Mouse (Mus musculus): ENCODE measurements around the gene Arl15. TPM values are rescaled to one million over a fixed set of nuclear protein-coding genes. Genes with fewer than 3 reads are reported as not detected.

The Arl15 gene
- polyA plus RNA-seq, 1 experiment from 2014 or later, result 18.2 TPM

DNA sequence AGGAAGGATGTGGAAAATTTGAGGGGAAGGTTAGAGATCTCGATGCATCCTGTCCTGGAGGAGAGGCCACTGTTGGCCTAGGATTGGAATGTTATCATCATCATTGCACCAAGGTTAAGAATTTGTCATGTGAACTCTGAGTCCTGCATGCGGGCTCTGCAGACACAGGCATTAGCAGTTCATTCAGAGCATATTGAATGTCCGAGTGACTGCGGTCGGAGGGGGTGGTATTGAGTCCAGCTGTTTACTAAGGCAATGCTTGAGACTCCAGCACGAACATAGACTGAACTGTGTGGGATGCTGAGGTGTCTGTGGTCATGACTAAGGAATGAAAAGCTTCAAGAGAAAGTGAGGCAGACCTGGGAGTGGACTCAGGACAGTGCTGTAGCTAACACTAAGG, 38.6 kb downstream of the Arl15 start:
- 66% methylated on average over 6 of the region's 6 CpGs for WGBS
- H3K9ac ChIP-seq (ENCODE audit: low read depth, low read length), result no peak overlapping the region
- no peak overlapping the region for H3K4me3 ChIP-seq (ENCODE audit: low read length)
- no peaks in the 10 kb centered on the region for H3K27me3 ChIP-seq (ENCODE audit: control insufficient read depth, insufficient read depth, low read length)
- no peak for ATAC-seq (ENCODE audit: low FRiP score, low TSS enrichment)
- H3K36me3 ChIP-seq (ENCODE audit: control insufficient read depth, insufficient read depth, low read length), result no peaks in the 10 kb centered on the region
- peaks cover 3% of the 10 kb centered on the region; the same call in 1 of the 2 replicates for H3K9me3 ChIP-seq (ENCODE audit: control insufficient read depth, low read length)
- no peaks in the 10 kb centered on the region for H3K4me1 ChIP-seq (ENCODE audit: control insufficient read depth, insufficient read depth, low read length)
- H3K27ac ChIP-seq (ENCODE audit: low read depth, low read length), result no peak overlapping the region
- no peak overlapping the region for H3K4me2 ChIP-seq (replicated peaks; ENCODE audit: low read depth, low read length)

DNA sequence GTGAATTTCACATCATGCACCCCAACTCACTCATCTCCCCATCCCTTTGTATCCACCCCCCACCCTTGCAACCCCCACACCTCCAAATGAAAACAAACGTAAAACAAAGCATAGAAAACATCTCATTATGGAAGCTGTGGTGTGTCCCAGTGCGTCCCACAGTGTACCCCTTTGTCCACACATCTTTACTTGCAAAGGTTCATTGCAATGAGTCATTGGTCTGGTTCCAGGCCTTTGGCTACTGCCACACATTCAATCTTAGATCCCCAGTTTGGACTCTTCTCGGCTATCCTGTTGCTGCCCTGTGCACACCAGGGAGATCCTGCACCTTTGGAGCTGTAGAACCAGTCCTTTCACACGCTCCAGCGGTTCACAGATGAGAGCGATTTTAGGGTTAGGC, 41.6 kb downstream of the Arl15 start:
- WGBS, result 92% methylated on average over 6 of the region's 6 CpGs
- Histone ChIP-seq H3K9ac (ENCODE audit: low read depth, low read length) (no peak overlapping the region), H3K36me3 (ENCODE audit: control insufficient read depth, insufficient read depth, low read length) (no peaks in the 10 kb centered on the region), H3K27ac (ENCODE audit: low read depth, low read length) (no peak overlapping the region), H3K4me1 (ENCODE audit: control insufficient read depth, insufficient read depth, low read length) (no peaks in the 10 kb centered on the region), H3K27me3 (ENCODE audit: control insufficient read depth, insufficient read depth, low read length) (no peaks in the 10 kb centered on the region), H3K9me3 (ENCODE audit: control insufficient read depth, low read length) (peaks cover 3% of the 10 kb centered on the region; the same call in 1 of the 2 replicates), H3K4me2 (replicated peaks; ENCODE audit: low read depth, low read length) (no peak overlapping the region), H3K4me3 (ENCODE audit: low read length) (no peak overlapping the region)
- no peak for ATAC-seq (ENCODE audit: low FRiP score, low TSS enrichment)

DNA sequence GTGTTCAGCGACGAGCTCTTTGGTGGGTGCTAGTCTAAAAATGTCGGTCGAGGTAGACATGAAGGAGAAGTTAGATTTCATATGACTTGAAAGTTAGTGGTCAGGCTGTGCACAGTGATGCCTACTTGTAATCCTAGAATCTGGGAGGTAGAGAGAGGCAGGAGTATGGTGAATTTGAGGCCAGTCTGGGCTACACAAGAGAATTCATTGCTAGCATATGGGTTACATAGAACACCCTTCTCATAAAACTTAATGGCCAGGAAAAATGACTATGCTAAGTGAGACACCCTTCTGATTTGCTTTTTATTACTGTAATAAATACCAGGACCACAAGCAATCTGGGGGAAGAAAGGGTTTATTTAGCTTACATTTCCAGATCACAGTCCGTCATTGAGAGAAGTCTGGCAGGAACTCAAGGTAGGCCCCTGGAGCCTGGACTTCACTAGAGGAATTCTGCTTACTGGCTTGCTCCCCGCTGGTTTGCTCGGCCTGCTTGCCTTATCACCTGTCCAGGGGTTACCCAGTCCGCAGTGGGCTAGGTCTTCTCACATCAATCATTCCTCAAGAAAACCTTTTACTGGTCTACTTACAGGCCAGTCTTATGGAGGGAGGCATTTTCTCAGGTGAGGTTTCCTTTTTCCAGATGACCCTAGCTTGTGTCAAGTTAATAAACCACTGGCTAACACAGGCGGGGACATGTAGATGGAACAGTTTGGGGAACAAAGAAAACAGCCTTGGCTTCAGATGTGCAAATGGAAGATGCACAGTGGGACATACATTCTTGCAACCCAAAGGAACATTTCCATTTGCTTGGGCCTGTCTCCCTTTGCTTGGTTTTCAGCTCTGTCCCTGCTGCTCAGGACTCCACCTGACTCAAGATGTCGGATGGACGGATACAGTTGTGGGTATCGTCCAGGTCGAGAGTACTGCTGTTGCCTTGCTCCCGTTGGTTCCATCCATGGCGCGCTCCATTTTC, 44.6 kb downstream of the Arl15 start:
- peak; percentile 63 for ATAC-seq (ENCODE audit: low FRiP score, low TSS enrichment)
- no peak overlapping the region for H3K4me3 ChIP-seq (ENCODE audit: low read length)
- H3K4me2 ChIP-seq (replicated peaks; ENCODE audit: low read depth, low read length), result no peak overlapping the region
- H3K9ac ChIP-seq (ENCODE audit: low read depth, low read length), result no peak overlapping the region
- H3K27me3 ChIP-seq (ENCODE audit: control insufficient read depth, insufficient read depth, low read length), result no peaks in the 10 kb centered on the region
- no peak overlapping the region for H3K27ac ChIP-seq (ENCODE audit: low read depth, low read length)
- 79% methylated on average over 16 of the region's 16 CpGs for WGBS
- no peaks in the 10 kb centered on the region for H3K9me3 ChIP-seq (ENCODE audit: control insufficient read depth, low read length)
- peaks cover 4% of the 10 kb centered on the region; the same call in 1 of the 2 replicates for H3K4me1 ChIP-seq (ENCODE audit: control insufficient read depth, insufficient read depth, low read length)
- no peaks in the 10 kb centered on the region for H3K36me3 ChIP-seq (ENCODE audit: control insufficient read depth, insufficient read depth, low read length)

DNA sequence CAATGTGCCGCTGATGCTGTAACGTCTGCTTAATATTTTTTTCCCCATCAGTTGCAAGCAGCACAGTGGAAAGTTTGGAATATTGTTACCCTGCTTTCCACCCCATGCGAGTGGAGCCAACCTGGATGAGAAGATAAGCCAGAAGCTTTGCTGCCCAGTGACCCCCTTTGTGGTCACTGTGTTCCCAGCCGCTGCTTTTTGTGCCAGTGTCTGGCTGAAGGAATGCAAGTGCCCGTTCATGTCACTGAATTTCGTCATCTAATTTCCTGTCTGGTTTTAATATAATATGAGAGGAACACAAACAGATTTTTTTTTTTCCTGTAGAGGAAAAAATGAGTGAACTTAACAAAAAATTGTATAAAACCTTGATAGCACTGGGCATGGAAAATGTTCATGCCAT, 46.1 kb downstream of the Arl15 start:
- no peak overlapping the region for H3K4me3 ChIP-seq (ENCODE audit: low read length)
- H3K27ac ChIP-seq (ENCODE audit: low read depth, low read length), result no peak overlapping the region
- H3K36me3 ChIP-seq (ENCODE audit: control insufficient read depth, insufficient read depth, low read length), result no peaks in the 10 kb centered on the region
- H3K4me2 ChIP-seq (replicated peaks; ENCODE audit: low read depth, low read length), result no peak overlapping the region
- no peak overlapping the region for H3K9ac ChIP-seq (ENCODE audit: low read depth, low read length)
- ATAC-seq (ENCODE audit: low FRiP score, low TSS enrichment), result no peak
- peaks cover 4% of the 10 kb centered on the region for H3K4me1 ChIP-seq (ENCODE audit: control insufficient read depth, insufficient read depth, low read length)
- H3K9me3 ChIP-seq (ENCODE audit: control insufficient read depth, low read length), result no peaks in the 10 kb centered on the region
- H3K27me3 ChIP-seq (ENCODE audit: control insufficient read depth, insufficient read depth, low read length), result no peaks in the 10 kb centered on the region
- WGBS, result 90% methylated on average over 6 of the region's 6 CpGs

DNA sequence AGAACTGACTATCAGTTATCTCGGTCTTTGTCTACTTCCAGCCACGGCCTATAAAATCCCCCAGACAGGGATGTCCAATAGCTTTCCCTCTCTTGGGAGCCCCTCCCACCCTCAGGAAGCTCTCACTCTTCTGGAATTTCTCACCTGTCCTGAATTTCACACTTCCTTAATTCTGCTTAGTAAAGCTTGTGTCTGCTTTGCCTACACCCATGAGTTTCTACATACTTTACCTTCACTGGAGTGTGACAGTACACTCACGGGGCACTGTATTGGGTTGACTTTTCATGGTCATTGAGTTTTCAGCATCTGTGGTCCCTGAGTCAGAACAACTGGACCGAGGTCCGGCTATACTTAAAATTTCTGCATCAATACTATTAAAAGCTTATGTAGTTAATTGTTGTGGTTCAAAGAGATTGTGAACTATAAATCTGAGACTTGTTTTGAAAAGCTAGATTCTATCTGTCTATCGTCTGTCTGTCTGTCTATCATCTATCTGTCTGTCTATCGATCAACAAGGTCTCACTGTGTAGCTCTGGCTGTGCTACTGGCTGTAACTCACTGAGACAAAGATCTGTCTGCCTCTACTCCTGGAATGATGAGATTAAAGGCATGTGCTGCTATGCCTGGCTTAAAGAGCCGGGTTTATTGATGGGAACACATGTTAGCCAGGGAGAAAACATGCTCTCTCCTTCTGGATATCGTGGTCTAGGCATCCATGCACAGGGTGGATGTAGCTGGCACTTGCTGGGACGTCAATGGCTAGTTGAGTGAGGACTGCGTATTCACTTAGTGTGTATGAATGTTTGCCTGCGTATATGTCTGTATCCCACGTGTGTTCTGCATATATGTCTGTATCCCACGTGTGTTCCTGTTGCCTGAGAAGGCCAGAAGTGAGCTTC, 48.4 kb downstream of the Arl15 start:
- no peaks in the 10 kb centered on the region for H3K27me3 ChIP-seq (ENCODE audit: control insufficient read depth, insufficient read depth, low read length)
- H3K27ac ChIP-seq (ENCODE audit: low read depth, low read length), result no peak overlapping the region; the same call in 1 of the 2 replicates
- H3K4me2 ChIP-seq (replicated peaks; ENCODE audit: low read depth, low read length), result no peak overlapping the region
- H3K4me3 ChIP-seq (ENCODE audit: low read length), result no peak overlapping the region
- WGBS, result 67% methylated on average over 14 of the region's 14 CpGs
- no peaks in the 10 kb centered on the region for H3K36me3 ChIP-seq (ENCODE audit: control insufficient read depth, insufficient read depth, low read length)
- H3K4me1 ChIP-seq (ENCODE audit: control insufficient read depth, insufficient read depth, low read length), result peaks cover 4% of the 10 kb centered on the region
- no peaks in the 10 kb centered on the region for H3K9me3 ChIP-seq (ENCODE audit: control insufficient read depth, low read length)
- H3K9ac ChIP-seq (ENCODE audit: low read depth, low read length), result no peak overlapping the region
- peak; percentile 60 for ATAC-seq (ENCODE audit: low FRiP score, low TSS enrichment)

DNA sequence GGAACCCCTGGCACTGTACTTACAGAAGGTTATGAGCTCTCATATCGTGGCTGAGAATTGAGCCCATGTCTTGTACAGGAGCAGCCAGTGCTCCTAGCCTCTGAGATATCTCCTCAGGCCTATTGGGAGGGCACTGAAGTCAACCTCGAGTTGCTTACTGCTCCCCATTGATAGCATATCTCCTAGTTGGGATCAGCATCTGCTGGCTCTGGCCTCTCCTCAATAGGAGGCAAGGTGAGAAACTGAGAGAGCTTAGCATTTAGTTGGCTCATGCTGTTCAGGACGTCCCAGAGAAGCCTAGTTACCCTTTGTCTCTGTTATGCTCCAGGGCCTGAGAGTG, 49.0 kb downstream of the Arl15 start:
- no peak overlapping the region for H3K4me3 ChIP-seq (ENCODE audit: low read length)
- ATAC-seq (ENCODE audit: low FRiP score, low TSS enrichment), result no peak

DNA sequence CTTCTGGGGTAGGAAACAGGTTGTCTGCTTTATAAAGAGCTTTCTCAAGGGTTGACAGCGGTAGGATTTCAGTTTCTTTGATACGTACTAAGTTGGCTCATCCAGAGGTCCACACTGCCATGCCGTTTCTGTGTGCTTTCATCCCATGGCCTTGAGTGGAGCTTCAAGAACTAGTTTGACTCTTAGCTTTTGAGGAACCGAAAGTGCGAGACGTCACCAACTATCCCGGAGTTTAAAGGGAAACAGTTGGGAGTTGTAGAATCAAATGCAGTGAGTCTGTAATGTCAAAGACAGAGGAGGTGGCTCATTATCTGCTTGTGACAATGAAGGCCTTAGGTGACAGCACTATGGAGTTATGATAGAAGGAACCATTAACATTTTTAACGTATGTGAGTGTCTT, 49.6 kb downstream of the Arl15 start:
- H3K27ac ChIP-seq (ENCODE audit: low read depth, low read length), result no peak overlapping the region
- no peaks in the 10 kb centered on the region for H3K36me3 ChIP-seq (ENCODE audit: control insufficient read depth, insufficient read depth, low read length)
- no peak overlapping the region for H3K4me3 ChIP-seq (ENCODE audit: low read length)
- H3K9ac ChIP-seq (ENCODE audit: low read depth, low read length), result no peak overlapping the region
- H3K27me3 ChIP-seq (ENCODE audit: control insufficient read depth, insufficient read depth, low read length), result no peaks in the 10 kb centered on the region
- peaks cover 4% of the 10 kb centered on the region for H3K4me1 ChIP-seq (ENCODE audit: control insufficient read depth, insufficient read depth, low read length)
- 92% methylated on average over 8 of the region's 8 CpGs for WGBS
- no peaks in the 10 kb centered on the region for H3K9me3 ChIP-seq (ENCODE audit: control insufficient read depth, low read length)
- ATAC-seq (ENCODE audit: low FRiP score, low TSS enrichment), result no peak
- H3K4me2 ChIP-seq (replicated peaks; ENCODE audit: low read depth, low read length), result no peak overlapping the region

More for the DNA sequence above, 49.0 kb downstream of the Arl15 start:
- peaks cover 4% of the 10 kb centered on the region for H3K4me1 ChIP-seq (ENCODE audit: control insufficient read depth, insufficient read depth, low read length)
- H3K27ac ChIP-seq (ENCODE audit: low read depth, low read length), result no peak overlapping the region
- H3K9me3 ChIP-seq (ENCODE audit: control insufficient read depth, low read length), result no peaks in the 10 kb centered on the region
- H3K36me3 ChIP-seq (ENCODE audit: control insufficient read depth, insufficient read depth, low read length), result no peaks in the 10 kb centered on the region
- H3K9ac ChIP-seq (ENCODE audit: low read depth, low read length), result no peak overlapping the region
- no peak overlapping the region for H3K4me2 ChIP-seq (replicated peaks; ENCODE audit: low read depth, low read length)
- no peaks in the 10 kb centered on the region for H3K27me3 ChIP-seq (ENCODE audit: control insufficient read depth, insufficient read depth, low read length)
- WGBS, result 72% methylated on average over 3 of the region's 3 CpGs

DNA sequence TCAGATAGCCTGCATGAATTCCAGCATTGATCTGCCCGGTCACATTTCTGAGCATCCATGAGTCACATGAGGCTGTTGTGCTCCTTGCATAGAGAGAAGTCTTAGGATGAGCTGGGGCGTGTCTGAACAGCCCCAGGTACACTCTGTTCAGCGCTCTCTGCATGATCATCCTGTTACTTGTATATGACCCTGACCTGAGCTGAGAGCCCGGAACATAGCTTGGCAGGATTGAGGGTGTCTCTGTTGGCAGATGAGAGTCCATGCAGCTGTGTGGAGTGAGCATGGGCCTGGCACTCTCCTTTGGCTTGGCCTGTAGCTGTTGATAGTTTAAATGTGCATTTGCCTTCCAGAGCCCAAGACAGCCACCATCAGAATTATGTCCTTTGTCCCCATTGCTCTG, 50.4 kb downstream of the Arl15 start:
- Histone ChIP-seq H3K27ac (ENCODE audit: low read depth, low read length) (no peak overlapping the region), H3K4me2 (replicated peaks; ENCODE audit: low read depth, low read length) (no peak overlapping the region), H3K4me1 (ENCODE audit: control insufficient read depth, insufficient read depth, low read length) (peaks cover 4% of the 10 kb centered on the region), H3K36me3 (ENCODE audit: control insufficient read depth, insufficient read depth, low read length) (no peaks in the 10 kb centered on the region), H3K4me3 (ENCODE audit: low read length) (no peak overlapping the region), H3K9me3 (ENCODE audit: control insufficient read depth, low read length) (no peaks in the 10 kb centered on the region), H3K9ac (ENCODE audit: low read depth, low read length) (no peak overlapping the region), H3K27me3 (ENCODE audit: control insufficient read depth, insufficient read depth, low read length) (no peaks in the 10 kb centered on the region)
- WGBS, result 80% methylated on average over 4 of the region's 4 CpGs
- peak; percentile 18; the same call in 1 of the 2 replicates for ATAC-seq (ENCODE audit: low FRiP score, low TSS enrichment)
